Mouse (Mus musculus) MEL (cell line): ENCODE results near the gene Akap12.

Experiments used
- CTCF ChIP-seq, 3 experiments: IDR thresholded peaks in 2 of 3; conservative IDR thresholded peaks in 1 of 3; 2 replicates each; pipeline ENCODE4 v1.5.1; 2011 to 2012; ENCODE audit warnings: low read length in 3 of 3, low read depth in 2 of 3, mild to moderate bottlenecking in 2 of 3, improper control_type of control experiment in 1 of 3, inconsistent platforms in 1 of 3, mixed read lengths in 1 of 3, moderate library complexity in 1 of 3; ENCODE audit not compliant: control insufficient read depth in 1 of 3, insufficient read depth in 1 of 3, poor library complexity in 1 of 3, severe bottlenecking in 1 of 3
- USF1 ChIP-seq: IDR thresholded peaks from 2 replicates; pipeline ENCODE4 v1.6.1; 2014; ENCODE audit warnings: low read depth, mild to moderate bottlenecking, inconsistent platforms, low read length, improper control_type of control experiment, moderate library complexity

DNA sequence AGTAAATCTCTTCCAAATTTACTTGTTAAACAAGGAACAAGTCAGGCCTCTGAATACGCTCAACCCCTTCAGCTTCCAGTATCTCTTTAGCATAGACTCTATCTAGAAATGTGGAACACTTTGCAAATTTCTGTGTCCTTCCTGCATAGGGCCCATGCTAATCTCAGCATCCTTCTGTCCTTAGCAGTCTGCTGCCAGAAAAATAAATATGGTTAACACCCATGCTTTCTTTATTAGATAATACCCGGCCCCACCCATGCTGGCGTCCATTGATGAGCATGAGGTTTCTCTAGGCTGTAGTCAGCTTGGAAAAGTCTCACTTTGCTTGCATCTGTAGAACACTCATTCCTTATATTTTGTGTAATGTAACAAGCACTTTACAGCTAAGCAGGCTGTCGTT, 27.2 kb downstream of the Akap12 start:
- no peak for TF ChIP-seq CTCF (IDR thresholded peaks at IDR 0.05 in 2 of 3, conservative IDR thresholded peaks at IDR 0.05 in 1 of 3; ENCODE audit: control insufficient read depth in 1 of 3, insufficient read depth in 1 of 3, low read depth in 2 of 3, low read length in 3 of 3, poor library complexity in 1 of 3, severe bottlenecking in 1 of 3)
- no peak for TF ChIP-seq USF1
